Mouse (Mus musculus) monocyte, adult 2 months (primary cell): ENCODE measurements around the gene Gm10352.
"Not testable (repeated sequence)": the region's sequence is repeated elsewhere in the genome, so short reads cannot be mapped to it uniquely, and the experiment has no call there.

ENCODE experiments used
- DNase-seq, 2 experiments: peaks; one replicate each; pipeline ENCODE4 v3.0.0; 2022; ENCODE audit warnings: low spot score in 2 of 2, low read depth in 1 of 2

Gene Gm10352

DNA sequence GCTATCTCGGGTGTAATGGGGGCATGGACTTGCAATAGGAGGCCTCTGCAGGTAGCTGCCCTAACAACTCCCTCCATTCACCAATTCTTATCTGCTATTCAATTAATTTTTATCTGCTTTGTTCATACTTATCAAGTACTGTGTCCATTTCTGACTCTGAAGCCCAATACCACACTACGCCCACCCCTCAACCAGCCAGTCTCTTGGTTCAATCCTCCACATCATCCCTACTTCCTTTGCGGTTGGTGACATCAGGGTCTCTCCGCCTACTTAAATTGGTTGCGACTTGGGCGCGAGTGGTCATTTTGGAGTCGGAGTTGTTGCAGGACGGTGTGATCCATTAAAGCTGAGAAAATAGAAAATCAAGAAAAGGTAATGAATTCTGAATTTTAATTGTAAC lies at the start of gene Gm10352:
Gm10352 (plus strand) TSS at position 301 of the 400 bp plus-strand sequence.
- DNase-seq, result not testable (repeated sequence)

DNA sequence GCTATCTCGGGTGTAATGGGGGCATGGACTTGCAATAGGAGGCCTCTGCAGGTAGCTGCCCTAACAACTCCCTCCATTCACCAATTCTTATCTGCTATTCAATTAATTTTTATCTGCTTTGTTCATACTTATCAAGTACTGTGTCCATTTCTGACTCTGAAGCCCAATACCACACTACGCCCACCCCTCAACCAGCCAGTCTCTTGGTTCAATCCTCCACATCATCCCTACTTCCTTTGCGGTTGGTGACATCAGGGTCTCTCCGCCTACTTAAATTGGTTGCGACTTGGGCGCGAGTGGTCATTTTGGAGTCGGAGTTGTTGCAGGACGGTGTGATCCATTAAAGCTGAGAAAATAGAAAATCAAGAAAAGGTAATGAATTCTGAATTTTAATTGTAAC lies 31.5 kb downstream of the Gm10352 start, which contains the start of gene Gm29289:
Gm29289 (plus strand) TSS at position 301 of the 400 bp plus-strand sequence.
- DNase-seq, result not testable (repeated sequence)
